Mouse (Mus musculus) ovary, adult 18-20 months (tissue): Measurements from ENCODE around the gene A130010J15Rik.

Source experiments
- DNase-seq: peaks from one replicate; pipeline ENCODE4 v3.0.0; 2022; ENCODE audit warnings: low spot score, mixed read lengths

The A130010J15Rik gene

DNA sequence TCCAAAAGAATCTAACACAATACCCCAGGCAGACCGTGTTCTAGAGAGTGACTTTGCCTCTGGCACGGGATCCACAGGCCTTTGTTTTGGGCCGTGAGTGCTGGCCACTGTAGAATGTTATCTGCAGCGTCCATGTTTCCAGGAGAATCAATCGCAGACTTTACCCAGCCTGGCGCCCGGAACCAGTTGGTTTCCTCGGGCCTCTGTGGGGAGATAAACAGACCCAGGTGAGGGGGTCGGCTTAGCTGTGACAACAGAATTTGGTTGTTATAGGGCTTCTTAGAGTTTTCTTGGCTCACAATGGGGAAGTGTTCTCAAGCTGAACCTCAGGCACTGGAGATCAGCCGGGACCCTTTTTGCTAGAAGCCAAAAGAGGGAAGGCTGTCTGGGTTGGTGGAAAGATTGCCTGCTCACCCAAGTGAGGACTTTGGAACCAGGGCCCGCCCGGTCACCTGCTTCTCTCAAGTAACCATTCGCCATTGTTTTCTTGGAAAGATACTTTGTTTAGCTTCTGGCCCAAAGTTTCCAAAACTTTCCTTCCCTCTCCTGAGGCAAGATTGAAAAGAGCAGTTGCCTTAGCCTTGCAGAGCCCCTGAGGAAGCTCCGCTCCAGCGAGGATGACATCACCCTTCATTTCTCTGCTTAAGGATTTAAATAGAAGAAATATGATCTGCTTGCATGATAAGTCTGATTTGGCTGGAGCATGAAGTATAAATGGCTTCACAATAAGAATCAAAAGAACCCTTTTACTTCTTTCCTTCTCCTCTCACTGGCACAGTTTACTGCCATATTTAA lies 11.3 kb upstream of the A130010J15Rik start:
- DNase-seq = no peak

DNA sequence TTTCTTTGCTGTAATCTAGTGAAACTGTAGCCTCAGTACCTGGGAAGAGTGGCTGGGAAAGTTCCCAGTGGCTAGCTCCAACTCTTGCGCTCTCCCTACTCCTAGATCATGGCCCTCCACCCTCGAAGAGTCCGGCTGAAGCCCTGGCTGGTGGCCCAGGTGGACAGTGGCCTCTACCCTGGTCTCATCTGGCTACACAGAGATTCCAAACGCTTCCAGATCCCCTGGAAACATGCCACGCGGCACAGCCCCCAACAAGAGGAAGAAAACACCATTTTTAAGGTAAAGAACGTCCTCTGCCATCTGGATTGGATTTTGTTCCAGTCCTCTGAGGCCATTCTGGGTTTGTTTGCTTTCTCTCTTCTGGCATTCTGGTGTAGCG lies 10.7 kb upstream of the A130010J15Rik start:
- DNase-seq = no peak

DNA sequence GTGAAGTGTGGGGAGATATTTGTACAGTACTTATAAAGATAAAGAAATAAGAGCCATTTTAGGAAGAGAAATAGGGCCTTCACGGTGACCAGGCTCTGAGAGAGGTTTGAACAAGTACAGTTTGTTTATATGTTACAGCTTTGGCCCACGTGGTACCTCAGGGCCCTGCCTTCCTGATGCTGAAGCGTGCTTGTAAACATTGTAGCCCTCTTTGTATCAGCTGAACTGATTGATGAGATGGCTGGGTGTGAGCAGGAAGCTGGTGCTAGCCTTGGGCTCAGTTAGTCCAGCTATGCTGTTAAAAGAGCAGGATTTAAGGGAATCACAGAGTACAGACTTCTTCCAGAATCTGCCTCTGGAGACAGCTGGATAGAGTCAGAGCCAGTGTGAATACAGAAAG lies 8.7 kb upstream of the A130010J15Rik start:
- no peak for DNase-seq

DNA sequence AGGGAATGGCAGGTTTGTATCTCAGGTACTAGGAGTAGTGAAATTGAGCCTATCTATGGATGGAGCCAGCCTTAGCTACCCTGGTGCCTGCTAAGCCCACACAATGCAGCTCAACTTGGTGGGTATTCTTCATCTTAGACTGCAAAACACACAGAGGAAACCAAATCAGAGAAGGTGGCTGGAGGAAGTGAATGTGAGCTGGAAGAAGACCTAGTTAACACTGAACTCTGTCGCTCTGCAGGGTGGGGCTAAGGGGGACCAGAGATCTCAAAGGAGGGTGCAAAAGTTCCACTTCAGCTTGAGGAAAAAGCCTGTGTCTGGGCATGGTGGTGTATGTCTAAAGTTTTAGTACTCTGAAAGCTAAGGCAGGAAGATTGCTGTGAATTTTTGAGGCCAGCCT lies 8.2 kb upstream of the A130010J15Rik start:
- DNase-seq = no peak

DNA sequence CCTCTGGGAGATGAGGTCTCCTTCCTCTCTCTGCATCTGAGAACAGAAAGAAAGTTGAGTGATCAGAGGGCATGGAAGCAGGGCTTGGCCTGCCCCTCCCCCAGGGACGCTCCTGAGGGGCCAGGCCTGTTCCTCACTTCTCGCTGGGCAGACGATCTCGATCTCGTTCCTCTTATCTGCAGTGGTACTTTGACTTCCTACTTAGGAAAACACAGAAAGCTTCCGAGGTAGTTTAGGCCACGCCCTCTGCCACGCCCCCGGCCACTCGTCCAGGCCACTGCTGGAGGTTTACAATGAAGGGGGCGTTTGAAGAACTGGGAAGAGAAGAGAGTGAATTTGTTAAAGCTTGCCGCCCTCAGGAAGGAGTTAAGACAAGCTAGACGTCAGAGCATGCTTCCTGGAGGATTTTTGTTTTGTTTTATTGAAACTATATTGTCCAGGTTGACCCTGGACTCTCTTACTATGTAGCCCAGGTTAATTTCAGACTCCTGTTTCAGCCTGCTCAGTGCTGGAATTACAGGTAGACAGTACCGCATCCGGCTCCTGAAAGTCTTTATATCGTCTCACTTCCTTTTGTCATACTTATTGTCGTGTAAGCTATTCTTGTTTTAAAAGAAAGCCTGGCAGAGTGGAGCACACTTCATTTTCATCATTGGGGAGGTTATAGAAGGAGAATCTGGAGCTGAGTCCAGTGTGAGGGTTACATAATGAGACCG lies 7.4 kb upstream of the A130010J15Rik start:
- DNase-seq = no peak

DNA sequence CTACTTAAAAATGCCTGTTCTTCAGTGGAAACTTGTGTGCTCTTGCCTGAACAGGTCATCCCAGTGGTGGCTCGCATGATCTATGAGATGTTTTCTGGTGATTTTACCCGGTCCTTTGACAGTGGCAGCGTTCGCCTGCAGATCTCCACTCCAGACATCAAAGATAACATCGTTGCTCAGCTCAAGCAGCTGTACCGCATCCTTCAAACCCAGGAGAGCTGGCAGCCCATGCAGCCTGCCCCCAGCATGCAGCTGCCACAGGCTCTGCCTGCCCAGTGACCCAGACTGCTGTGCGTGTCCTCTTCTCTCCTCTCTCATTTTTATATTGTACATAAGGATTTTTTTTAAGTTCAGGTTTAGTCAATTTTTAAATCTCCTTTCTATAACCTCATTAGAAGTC lies 1.4 kb downstream of the A130010J15Rik start:
- DNase-seq = no peak

DNA sequence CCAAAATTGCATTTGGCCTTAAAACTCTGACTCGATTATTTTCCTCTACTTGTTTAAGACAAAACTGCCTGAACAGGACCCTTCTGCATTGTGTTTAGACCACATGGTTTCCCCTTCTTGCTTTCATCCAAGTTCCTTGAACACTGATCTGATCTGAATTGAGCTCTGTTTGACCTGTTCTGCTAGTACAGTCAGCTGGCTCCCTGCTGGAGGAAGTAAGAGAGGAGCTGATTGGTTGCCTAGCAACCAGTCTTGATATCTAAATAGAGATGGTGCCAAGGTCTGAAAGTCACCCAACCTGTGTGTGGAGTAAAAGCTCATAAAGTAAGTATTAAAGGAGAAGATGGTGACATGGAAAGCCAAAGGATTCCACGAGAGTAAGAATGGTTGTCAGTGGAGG lies 2.0 kb downstream of the A130010J15Rik start:
- no peak for DNase-seq

DNA sequence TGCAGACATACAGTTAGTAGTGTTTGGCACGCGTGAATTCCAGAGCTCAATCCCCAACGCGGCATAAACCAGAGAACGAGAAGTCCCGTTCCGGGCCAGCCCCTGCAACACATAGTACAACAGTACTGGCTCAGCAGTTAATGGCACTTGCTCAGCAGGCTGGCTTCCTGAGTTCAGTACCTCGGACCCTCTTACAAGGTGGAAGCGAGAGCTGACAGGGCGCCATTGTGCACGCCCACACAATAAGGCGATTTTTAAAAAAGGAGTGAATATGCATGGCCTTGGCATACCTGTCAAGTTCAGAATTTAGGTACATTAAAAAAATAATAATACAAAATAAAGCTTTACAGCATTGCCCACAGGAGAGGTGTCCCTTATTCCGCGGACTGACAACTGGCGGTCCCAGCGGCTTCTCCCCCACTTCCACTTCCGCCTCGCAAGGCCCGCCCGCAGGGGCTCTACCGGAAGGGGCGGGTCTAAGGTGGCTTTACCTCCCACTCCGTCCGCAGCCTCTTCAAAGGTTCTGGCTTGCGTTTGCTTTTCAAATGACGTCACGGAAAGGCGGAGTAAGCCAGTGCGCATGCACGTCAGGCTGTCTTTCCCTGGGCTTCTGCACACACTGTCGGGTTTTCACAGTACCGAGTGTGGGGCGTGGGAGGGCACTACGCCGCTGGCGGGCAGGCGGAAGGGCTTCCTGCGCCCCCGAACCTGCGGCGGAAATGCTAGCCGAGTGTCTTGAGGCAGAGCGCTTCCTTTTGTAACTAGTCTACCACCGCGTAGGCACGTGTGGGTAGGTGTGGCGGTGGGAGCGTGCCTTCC lies 5.4 kb downstream of the A130010J15Rik start:
- DNase-seq = peak; percentile 94

DNA sequence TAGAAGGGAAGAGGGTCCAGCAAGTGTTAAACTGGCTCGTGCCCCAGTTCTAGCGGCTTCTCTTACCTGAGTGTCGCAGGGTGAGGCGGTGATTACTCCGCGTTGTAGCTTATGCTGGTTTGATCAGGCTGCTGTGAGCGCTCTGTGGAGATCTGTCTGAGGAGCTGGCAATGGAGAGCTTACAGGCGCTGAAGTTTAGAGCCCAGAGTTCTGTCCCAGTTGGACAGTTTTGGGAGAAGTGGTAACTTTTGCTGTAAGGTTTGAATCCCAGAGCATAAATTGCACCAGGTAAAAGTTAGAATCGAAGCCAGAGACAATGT lies 5.9 kb downstream of the A130010J15Rik start:
- no peak for DNase-seq

DNA sequence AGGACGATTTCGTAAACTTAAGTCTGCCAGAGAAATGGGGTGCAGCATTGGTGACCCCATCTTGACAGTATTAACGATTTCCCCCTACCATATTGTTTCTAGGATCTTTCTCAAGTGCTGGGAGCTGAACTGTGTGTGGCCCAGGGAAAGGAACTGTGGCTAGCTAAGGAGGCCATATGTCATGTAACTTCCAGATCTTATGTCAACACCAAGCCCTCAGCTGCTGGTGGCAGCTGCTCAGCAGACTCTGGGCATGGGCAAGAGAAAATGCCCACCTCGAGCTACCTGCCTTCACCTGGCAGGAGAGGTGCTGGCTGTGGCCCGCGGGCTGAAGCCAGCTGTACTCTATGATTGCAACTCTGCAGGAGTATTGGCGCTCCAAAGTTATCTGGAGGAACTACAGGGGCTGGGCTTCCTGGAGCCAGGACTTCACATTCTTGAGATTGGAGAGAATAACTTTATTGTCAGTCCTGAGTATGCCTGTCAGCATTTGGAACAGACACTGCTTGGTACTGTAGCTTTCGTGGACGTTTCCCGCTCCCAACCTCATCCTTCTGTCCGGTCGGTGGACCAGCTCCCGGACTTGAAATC lies 6.4 kb downstream of the A130010J15Rik start:
- DNase-seq = no peak

DNA sequence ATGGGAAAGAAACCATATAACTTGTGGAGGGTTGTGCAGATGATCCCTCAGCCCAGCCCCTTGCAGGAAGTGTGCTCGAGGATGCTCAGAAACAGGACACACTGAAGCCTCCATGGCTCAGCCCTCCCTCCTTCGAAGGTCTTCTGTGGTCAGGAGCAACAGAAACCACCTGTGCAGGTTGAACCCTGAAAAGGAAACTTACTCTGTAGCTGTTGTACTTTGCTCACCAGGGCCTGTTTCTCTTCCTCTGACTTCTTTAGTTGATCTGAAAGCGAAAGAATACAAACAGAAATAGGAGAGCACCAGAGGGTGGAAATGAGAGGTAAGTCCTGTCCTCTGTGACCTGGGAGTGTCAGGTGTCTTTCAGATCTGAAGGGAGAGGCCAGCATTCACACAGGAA lies 13.3 kb downstream of the A130010J15Rik start:
- DNase-seq = no peak

DNA sequence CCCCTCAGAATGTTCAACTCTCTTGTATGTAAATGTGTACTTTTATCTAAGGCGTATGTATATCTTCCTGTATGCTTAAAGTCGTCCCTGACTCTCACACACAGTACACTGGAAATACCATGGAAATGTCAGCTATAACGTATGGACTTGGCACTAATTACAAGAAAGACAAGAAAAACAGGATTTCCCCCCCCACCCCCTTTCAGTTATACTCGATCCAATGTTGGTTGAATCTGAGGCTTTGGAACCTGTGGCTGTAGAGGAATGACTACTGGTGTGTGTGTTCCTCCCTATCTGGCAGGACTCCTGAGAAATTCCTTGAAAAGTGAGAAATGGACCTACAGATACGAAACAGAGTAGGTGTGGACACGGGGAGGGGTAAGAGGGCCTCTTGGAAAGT lies 20.4 kb downstream of the A130010J15Rik start:
- no peak for DNase-seq

DNA sequence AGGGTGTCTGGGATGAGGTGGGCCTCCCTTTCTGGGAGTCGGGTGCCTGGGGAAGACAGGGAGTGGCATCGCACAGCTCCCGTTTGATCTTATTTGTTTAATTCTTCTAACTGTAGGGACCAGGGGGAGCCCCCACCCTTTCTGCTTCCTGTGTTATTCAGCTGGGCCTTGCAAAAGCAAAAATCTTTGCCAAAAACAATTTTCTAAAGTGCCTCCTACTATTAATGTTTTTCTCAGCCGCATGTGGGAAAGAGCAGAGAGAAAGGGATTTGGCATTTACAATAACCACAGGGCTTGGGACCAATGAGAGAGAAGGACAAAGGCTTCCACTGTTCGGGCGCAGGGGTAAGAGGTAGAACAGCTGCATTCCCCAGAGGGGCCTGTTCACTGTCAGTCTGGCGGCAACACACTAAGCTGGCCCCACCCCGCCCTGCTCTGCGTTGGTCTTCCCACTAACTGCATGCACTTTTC lies 21.3 kb downstream of the A130010J15Rik start:
- peak; percentile 33 for DNase-seq

DNA sequence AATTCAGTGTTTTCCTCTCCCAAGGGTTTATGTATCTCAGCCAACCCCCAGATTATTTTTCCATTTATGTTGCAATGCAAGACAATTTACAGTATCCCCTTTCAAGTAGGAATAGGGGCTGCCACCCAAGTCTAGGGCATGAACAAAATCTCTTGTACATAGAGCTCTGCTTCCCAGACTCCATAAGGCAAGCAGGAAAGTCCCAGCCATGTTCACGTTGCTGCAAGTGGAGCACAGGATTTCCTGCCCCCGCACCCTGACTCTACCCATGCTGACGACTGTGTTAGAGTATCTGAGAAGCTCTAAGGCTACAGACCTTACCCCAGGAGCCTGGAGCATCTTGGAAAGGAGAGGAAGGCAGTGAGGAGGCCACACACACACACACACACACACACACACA lies 21.9 kb downstream of the A130010J15Rik start:
- DNase-seq = no peak

DNA sequence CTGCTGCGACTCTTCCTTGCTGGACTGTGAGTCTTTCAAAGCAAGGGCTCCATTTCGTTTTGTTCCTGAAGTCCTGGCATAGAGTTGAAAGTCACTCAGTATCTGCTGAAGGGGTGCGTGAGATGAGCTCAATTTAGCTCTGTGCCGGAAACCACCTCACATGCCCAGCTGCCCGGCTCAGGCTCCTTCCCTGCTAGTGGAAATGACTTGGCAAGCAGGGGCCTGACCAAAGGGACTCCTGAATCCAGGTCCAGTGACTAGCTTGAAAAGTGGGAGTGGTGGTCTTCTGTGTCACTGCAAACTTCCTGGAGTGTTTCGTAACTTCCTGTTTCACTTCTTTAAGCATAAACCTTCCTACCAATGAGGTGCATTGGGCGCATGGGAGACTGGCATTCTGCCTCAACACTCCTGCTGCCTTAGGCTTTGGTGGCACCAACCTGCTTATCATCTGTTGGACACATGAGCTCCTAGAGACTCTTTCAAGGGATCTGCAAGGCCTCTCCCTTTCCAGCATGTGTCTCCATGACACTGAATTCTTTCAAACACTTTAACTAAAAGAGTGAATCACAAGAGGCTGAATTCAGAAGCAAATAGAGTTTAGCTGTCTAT lies 23.9 kb downstream of the A130010J15Rik start:
- DNase-seq = no peak

DNA sequence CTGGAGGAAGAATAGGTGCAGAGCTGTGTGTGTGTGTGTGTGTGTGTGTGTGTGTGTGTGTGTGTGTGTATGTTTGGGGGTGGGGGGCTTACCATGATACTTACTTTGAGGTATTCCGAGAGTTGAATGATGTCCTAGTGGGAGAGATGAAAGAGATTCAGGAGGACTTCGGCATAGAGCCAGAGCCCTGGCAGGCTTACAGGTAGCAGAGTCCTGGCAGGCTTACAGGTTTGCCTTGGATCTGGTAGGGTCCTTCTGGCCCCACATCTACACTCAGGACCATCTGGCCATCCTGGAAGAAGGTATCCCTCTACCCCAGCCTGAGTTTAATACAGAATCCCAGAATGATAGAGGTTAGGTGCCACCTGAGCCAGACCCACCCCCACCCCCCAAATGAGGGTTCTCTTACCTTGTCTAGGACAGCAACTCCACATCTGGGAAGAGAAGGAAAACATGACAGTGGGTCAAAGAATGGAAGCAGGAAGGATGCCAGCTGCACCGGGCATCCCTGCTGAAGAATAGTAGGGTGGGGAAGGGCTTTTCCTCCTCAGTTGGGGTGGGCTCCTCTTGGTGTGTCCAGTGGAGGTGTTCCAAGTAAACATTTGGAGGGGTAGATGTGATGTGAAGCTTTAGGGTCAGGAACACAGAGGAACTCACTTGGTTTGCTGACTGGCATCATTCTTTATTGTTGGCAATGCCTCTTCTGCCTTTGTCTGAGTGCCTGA lies 26.7 kb downstream of the A130010J15Rik start:
- no peak for DNase-seq

DNA sequence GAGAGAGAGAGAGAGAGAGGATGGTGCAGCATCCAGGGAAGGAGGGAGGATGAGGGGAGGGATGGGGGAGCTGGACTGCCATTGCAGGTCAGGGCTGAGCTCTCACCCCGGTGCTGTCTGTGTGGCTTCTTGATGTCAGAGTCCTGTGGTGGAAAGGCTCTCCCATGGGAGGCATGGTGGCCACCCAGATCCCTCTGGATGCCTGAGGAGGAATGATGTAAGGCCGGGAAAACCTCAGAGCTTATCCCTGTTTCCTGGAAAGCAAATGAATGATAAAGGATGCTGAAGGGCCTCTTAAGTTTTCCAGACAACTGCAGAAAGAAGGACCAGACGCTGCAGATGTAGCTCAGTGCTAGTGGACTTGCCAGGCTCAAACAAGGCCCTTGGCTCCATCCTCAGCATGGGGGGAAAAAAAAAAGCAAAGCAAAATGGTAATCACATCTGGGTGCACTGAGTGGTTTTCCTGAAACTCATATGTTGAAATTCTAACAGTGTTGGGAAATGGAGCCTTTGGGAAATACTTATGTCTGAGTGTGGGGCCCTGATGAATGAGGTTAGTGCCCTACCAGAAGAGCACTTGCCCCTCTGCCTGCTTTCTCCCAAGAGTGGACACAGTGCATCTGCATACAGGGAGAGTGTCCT lies 27.4 kb downstream of the A130010J15Rik start:
- DNase-seq = no peak

DNA sequence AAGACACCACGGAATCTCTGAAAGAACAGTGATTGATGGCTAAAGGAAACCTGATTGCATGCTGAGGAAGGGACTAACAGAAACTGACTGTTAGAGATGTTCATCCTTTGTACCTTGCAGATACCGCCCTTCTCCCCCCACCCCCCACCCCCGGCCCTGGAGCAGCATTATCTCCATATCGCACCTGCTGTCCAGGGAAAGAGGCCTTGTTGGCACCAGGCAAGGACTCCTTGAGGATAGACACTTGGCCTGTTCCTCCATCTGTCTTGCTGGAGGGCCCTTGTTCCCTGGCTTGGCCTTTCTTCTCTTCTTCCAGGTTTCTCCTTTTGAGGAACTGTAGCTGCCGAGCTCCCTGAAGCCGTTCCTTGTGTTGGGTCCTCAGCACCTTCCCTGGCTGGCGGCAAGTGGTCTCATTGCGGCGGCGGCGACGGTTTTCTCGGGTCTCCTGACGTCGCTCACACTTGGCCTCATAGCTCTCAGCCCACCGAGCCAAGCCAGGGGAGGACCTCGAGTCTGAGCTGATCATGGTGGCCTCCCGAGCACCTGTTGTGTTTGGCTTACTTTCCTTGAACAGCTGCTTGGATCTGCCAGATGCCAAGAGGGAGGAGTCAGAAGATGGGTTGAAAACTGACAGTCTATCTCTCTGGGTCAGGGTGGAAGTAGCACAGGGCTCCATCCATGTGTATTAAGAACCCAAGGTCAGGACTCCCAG lies 29.8 kb downstream of the A130010J15Rik start:
- DNase-seq = no peak

DNA sequence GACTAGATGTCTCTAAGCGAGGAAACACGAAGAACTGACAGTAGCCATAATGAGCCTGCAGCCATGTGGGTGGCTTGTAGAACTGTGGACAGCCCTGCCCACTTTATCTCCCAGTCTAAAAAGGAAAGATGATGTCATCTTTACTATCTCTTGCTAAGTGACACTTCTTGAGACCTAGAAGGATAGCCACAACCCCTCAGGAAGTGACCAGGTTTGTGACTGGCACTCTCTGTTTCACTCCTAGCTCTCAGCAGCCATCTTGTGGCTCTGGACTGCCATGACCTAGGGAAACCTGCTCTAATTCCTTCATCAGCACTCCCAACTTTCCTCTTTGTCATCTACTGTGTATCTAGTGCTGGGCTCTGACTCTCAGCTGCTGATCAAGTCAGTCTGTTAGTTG lies 30.5 kb downstream of the A130010J15Rik start:
- no peak for DNase-seq
